8 mouse cellular contexts compared by ENCODE assay signal in genomic region chr8:8661759-8662138, GRCm38 (mm10). TPM values are rescaled to one million over a fixed set of nuclear protein-coding genes. Genes with fewer than 3 reads are reported as not detected.
DNase-seq lines count a peak whose midpoint lies in the region; ATAC-seq lines count a peak whose summit lies in the region.

No protein-coding gene starts in this region.

- H3K4me1 ChIP-seq in hindbrain, embryonic 14.5 days (replicated peaks; ENCODE audit: control insufficient read depth, insufficient read depth, low read length) = peaks cover 11% of the 10 kb centered on the region

- peak; percentile 72 for DNase-seq in T-cell, adult 2 months (ENCODE audit: low spot score)
- DNase-seq in cerebellum, postnatal 25 days = peak; percentile 93 to 95
- DNase-seq in frontal cortex, postnatal 25 days (ENCODE audit: low spot score in 2 of 2) = peak; percentile 93 to 96
- peak; percentile 98 for DNase-seq in hindbrain, embryonic 14.5 days (ENCODE audit: low spot score)
- peak; percentile 88 to 99 for DNase-seq in layer of hippocampus, postnatal 25 days (ENCODE audit: extremely low spot score in 1 of 2, low spot score in 1 of 2)
- peak; percentile 97 for DNase-seq in lung, postnatal 14 days
- peak; percentile 86 for DNase-seq in ovary, postnatal 36 days (ENCODE audit: low spot score)
- peak; percentile 87 for DNase-seq in thymus, postnatal 14 days

- peak; percentile 6; the same call in 1 of the 2 replicates for ATAC-seq in hindbrain, embryonic 14.5 days (ENCODE audit: low FRiP score)

- H3K9ac ChIP-seq in hindbrain, embryonic 14.5 days = peak overlapping the region; percentile 59

- H3K4me2 ChIP-seq in hindbrain, embryonic 14.5 days (replicated peaks) = peak overlapping the region; percentile 86

- H3K27me3 ChIP-seq in hindbrain, embryonic 14.5 days (ENCODE audit: control insufficient read depth, insufficient read depth, low read length) = no peaks in the 10 kb centered on the region

- peaks cover 9% of the 10 kb centered on the region for H3K36me3 ChIP-seq in hindbrain, embryonic 14.5 days (replicated peaks; ENCODE audit: control insufficient read depth, insufficient read depth)

- peak overlapping the region; percentile 85 for H3K4me3 ChIP-seq in hindbrain, embryonic 14.5 days (replicated peaks; ENCODE audit: low read length)

- under 1% methylated on average over 23 of the region's 23 CpGs for WGBS in hindbrain, embryonic 14.5 days

- H3K27ac ChIP-seq in hindbrain, embryonic 14.5 days = peak overlapping the region; percentile 90

- no peaks in the 10 kb centered on the region for H3K9me3 ChIP-seq in hindbrain, embryonic 14.5 days (ENCODE audit: control insufficient read depth, low read length)

RNA-seq across cellular contexts. Expression of gene Efnb2, which starts 0.7 kb away (rescaled TPM):
- polyA plus RNA-seq in hindbrain, embryonic 14.5 days (2014; fragmentation: Nextera tagmentation; extraction: Ambion mirVana) = 21.9 and 23.8 TPM in 2 replicates
- 10 to 100 TPM; 30.5 to 34.1 TPM for total RNA-seq in layer of hippocampus, postnatal 25 days (2021)

RNA-seq across cellular contexts. Expression of gene Arglu1, which starts 28.6 kb away (rescaled TPM):
- polyA plus RNA-seq in hindbrain, embryonic 14.5 days (2014; fragmentation: Nextera tagmentation; extraction: Ambion mirVana) = 136 and 155 TPM in 2 replicates
- 100 to 1,000 TPM in 1 of 2 experiments, 10 to 100 TPM in 1; 79.2 to 120 TPM for total RNA-seq in layer of hippocampus, postnatal 25 days (2021)

Comparison
In these comparisons a context has a peak if more than half of its experiments do, and no peak if none do; other contexts are left out.
1. Peak in every context shown above with its lines: DNase-seq, ATAC-seq, H3K4me3 ChIP-seq and H3K27ac ChIP-seq.